Mouse (Mus musculus): ENCODE results near the gene Hjurp.
A peak's percentile ranks its signal among the peaks of the same experiment; 100 is the strongest.

Gene Hjurp

DNA sequence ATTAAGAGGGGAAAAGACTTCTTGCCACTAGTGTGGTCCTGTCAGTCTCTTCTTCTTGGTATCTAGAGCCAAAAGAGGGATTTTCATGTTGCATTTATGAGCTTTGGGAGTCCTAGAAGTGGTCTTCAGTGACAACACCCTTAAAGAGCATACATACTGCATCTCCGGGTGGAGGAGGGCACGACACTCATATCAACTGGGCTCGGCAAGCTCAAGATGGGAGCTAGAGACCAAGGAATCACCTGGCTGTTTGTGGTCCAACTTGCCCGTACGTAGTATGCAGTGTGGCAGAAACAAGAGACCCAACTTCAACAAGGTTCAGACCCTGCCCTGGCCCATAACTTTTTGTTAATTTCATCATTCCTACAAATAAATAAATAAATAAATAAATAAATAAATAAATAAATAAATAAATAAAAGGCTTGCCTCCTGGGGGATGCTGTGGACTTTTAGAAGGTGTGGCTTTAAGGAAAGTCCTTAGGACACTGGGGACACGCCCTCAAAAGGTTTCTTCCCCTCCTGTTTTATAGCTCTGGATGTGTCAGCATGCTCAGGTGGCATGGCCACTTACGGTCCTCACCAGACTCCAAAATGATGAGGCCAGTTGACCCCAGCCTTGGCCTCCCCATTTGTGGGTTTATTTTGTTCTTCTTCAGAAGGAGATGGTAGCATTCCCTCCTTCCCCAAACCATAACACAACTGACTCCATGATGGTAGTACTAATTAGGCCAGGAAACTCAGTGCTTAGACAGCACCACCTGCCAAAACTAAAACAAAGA, 20.2 kb upstream of the Hjurp start:
- DNase-seq (ENCODE audit: low spot score in 2 of 2) = no peak

- no peak for DNase-seq (ENCODE audit: low spot score in 2 of 2)
Measured at GRCm38 (mm10) chr1:88296171-88296920, 18.9 kb upstream of the Hjurp start.

GRCm38 (mm10) chr1:88294650-88295049, 17.2 kb upstream of the Hjurp start:
- no peak for DNase-seq (ENCODE audit: low spot score in 2 of 2)

GRCm38 (mm10) chr1:88292057-88292456, 14.6 kb upstream of the Hjurp start:
- DNase-seq (ENCODE audit: low spot score in 2 of 2) = no peak

DNA sequence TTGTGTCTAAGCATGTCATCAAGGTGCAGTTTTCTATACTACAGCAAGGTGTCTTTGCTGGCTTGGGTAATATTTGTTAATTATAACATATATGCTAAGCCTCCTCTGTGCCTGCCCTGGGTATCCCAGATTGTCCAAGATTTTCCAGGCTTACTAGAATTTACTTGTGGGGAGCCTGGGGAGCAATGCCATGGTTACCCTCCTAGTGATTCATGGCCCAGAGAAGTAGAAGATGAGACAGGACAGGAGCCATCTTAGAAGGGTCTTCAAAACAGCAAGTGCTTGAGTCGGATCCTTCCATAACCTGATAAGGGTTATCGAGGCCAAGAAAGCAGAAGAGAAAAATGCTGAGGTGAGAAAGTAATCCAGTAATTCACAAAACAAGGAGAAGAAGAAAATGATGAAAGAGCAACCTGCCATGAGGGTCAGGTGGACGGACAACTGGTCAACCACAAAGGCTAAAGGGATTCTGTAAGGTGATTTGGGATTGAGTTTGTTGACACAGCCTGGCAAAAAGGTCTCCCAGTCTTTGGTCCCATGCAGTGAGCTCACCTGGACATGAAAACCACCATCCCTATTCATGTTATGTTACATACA, 14.1 kb upstream of the Hjurp start:
- DNase-seq (ENCODE audit: low spot score in 2 of 2) = no peak

DNA sequence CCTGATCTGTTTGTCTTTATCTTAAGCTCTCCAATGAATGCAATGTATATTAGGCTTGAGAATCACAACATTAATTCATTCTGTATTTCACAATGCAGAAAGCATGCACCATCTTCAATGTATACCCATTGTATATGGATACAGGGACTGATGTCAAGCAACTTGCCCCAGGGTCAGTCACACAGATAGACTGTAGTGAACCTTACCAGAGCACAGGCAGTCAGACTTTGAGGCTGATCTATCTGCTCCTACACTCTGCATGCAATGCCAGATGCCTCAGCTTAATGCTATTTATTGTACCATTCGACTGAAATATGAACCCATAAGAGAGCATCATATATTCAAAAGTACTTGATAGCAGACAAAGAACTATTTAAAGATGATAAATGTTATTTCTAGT, 13.1 kb upstream of the Hjurp start:
- no peak for DNase-seq (ENCODE audit: low spot score in 2 of 2)

GRCm38 (mm10) chr1:88289917-88290316, 12.5 kb upstream of the Hjurp start:
- DNase-seq (ENCODE audit: low spot score in 2 of 2) = no peak

DNA sequence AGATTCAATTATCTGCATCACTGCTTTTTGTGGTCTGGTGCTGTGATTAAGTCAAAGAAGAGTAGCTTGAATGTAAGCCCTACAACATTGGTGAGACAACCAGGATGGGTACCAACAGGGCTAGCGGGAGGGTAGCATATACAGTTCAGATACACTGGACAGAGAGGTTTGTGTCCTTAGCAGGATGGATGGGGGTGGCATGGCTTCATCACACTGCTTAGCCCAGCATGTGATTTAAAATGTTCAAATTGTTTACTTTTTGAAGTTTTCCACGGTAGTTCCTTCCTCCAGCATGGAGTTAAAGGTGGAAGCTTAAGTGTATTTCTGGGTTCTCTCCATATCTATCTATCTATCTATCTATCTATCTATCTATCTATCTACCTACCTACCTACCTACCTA, 11.7 kb upstream of the Hjurp start:
- no peak for DNase-seq (ENCODE audit: low spot score in 2 of 2)

- no peak for DNase-seq (ENCODE audit: low spot score in 2 of 2)
Measured at GRCm38 (mm10) chr1:88288789-88289127, 11.3 kb upstream of the Hjurp start.

GRCm38 (mm10) chr1:88288056-88288788, 10.8 kb upstream of the Hjurp start:
- no peak for DNase-seq (ENCODE audit: low spot score in 2 of 2)

DNA sequence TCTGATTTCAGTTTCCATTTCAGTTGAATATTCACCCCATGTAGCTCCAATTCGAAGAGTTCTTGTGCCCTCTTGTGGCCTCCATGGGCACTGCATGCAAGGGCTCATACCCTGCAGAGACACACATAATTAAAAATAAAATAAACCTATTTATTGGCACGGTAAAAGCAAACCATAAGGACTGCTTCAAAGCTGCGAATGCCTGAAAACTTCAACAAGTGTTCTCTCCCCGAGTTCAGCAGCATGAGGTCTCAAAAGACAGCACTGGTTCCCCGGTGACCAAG, 10.2 kb upstream of the Hjurp start:
- DNase-seq (ENCODE audit: low spot score in 2 of 2) = peak in 1 of 2 experiments; percentile 85

- no peak for DNase-seq (ENCODE audit: low spot score in 2 of 2)
Measured at GRCm38 (mm10) chr1:88286887-88287696, 9.7 kb upstream of the Hjurp start.

- DNase-seq (ENCODE audit: low spot score in 2 of 2) = no peak
Measured at GRCm38 (mm10) chr1:88286136-88286845, 8.9 kb upstream of the Hjurp start.

- no peak for DNase-seq (ENCODE audit: low spot score in 2 of 2)
Measured at GRCm38 (mm10) chr1:88285652-88286051, 8.2 kb upstream of the Hjurp start.

- no peak for DNase-seq (ENCODE audit: low spot score in 2 of 2)
Measured at GRCm38 (mm10) chr1:88284946-88285320, 7.5 kb upstream of the Hjurp start.

DNA sequence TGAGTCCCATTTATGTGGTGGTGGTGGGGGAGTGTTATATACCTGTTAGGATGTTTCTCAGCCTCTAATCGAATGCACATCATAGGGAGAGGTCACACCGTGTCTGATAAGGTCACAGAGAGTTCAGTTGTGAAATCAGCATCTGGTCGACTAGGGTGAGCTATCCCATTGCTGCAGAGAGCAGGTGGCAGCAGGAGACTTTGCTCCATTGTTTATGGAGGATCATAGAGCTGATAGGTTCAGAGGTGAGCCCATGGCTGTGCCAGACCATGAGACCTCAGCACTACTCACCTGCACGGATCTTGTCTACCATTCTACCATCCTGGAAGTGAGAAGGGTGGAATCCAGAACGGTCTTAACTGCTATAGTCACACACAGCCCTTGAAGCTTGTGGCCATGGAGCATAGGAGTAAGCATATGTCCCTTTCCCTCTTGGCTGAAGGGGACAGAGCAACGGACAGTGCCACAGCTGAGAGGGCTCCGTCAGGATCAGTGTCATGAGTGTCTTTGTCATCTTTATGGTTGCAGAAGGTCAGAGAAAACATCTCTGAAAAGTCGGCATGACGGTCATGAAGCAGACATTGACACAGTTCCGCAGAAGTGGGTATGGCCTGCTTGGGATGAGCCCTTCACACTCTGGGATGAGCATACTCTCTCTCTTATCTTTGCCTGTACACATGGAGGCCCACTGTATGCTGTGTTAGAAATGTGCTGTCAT, 7.0 kb upstream of the Hjurp start:
- no peak for DNase-seq (ENCODE audit: low spot score in 2 of 2)

DNA sequence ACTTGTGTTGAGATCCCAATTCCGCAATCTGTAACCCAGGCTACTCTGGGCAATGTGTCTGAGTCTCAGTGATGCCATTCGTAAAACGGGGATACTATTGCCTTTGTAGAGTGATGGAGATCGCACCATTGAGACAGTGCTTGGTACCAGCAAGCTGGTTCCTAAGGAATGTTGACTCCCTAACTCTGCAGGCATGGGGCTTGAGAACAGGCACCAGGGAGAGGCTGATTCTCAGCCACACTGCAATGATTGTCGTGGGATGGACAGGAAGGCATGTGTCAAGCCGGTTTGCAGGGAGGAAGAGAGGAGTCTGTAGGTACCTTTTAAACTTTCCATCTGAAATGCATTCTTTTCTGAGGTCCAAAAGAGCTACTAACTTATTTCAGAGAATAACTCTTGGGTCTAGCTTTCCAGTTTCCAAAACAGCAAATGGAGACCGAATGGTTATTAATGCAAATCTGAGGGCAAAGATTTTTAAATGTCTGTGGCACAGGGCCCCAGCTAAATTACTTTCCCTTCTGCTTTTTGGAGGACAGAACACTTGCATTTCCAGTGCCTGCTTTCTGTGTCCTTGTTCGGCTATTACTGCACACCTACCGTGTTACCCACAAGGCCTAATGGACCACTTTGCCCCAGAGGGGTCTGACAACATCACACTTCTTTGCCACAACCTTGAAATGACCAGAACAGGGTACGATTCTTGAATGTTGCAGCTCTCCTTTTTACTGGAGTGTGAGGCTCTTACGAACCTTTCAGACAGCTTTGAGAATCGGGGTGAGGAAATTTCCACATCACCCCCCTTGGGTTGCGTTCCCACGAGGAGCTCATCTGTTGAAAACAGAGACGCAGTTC, 6.2 kb upstream of the Hjurp start:
- DNase-seq (ENCODE audit: low spot score in 2 of 2) = no peak

GRCm38 (mm10) chr1:88282301-88282700, 4.9 kb upstream of the Hjurp start:
- no peak for DNase-seq (ENCODE audit: low spot score in 2 of 2)

- peak in 1 of 2 experiments; percentile 37 for DNase-seq (ENCODE audit: low spot score in 2 of 2)
Measured at GRCm38 (mm10) chr1:88280006-88280690, 2.7 kb upstream of the Hjurp start.

All from urinary bladder, adult 18-20 months (tissue).